Mouse (Mus musculus): ENCODE measurements at regions not wholly inside any gene's neighbourhood (a gene's known extent, or its start where the extent isn't known, plus 50 kb on each side); places are given as distances from the start of the nearest gene placed in this dataset.
A peak's percentile ranks its signal among the peaks of the same experiment; 100 is the strongest.

- no peak for DNase-seq (ENCODE audit: low read depth, low spot score)
Observed at GRCm38 (mm10) chr13:60061589-60061988, 115.6 kb downstream of the Gas1 start.

GRCm38 (mm10) chr13:60057761-60058274, 119.3 kb downstream of the Gas1 start:
- DNase-seq (ENCODE audit: low read depth, low spot score) = no peak

DNA sequence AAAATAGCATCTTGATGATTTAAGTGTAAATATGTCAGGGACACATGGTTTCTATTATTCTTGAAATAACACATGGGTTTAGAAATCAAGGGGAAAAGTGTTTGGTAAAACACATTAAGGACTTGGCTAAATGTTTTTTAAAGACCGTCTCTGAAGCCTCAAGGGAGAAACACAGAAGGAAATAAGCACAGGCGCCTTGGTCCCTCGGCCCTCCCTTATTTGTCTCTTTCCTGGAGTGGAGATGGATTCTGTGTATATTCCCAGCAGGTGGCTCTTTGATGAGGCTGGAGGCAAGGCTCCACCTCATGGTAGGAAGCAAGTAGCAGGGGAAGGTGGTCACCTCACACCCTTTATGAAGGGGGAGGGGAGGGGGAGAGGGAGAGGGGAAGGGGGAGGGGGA, 122.6 kb downstream of the Gas1 start:
- no peak for DNase-seq (ENCODE audit: low read depth, low spot score)

GRCm38 (mm10) chr13:60054081-60054480, 123.1 kb downstream of the Gas1 start:
- DNase-seq (ENCODE audit: low read depth, low spot score) = no peak

DNA sequence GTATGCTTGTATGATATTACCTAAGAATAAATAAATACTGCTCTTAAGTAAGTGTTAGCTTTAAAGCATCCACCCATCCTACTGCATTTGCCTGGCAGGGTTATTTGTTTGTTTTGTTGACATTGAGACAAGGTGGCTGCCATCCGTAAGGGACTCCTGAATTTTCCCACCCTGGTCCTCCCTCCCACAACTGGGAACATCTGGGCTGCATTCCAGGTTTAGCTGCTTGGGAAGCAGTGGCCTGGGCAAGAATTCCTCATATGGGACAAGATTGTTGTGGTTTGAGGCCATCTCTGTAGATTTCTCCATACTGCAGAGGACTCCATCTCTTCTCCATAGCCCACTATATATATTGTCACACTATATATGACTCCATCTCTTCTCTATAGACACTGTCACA, 125.3 kb downstream of the Gas1 start:
- DNase-seq (ENCODE audit: low read depth, low spot score) = no peak

GRCm38 (mm10) chr13:60050799-60051580, 126.2 kb downstream of the Gas1 start:
- peak; percentile 20 for DNase-seq (ENCODE audit: low read depth, low spot score)

GRCm38 (mm10) chr13:60049703-60050102, 127.5 kb downstream of the Gas1 start:
- DNase-seq (ENCODE audit: low read depth, low spot score) = no peak

DNA sequence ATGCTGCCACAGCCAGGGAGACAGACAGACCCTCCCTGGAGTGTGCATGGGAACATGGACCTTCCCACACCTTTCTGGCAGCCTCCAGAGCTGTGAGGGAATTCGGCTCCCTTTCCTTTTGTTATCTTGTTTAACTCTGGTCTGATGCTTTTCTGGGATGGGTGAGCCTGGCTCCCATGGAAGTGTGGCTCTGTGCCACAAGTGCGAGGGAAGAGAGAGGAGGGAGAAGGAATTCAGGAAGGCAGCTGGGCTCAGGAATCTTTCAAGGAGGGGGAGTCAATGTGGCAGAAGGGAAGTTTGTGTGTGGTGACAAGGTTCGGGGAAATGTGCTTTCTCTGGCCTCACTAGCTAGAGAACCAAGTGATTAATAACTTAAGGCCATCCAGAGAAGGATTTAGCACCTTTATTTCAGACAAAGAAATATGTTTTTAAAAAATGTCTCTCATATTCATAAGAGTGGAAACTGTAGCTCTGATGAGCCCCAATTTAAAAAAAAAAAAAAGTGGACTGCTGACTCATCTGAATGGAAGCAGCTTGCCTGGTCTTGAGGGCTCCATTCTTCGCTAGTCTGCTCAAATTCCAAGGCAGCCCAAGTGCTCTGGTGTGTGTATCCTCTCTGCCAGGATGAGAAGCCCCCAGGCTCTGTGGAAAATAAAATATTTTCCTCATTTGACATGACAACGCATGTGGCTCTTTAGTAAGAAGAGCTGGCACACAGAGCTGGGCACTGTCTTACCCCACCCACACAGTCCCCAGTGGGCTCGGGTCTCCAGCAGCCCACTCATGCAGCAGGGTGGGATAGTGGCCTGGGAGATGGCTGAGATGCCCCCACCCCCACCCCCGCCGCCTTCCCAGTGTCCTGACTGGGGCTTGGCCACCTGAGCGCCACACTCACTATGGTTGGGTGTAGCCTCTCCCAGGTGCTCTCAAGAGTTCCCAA, 129.1 kb downstream of the Gas1 start:
- no peak for DNase-seq (ENCODE audit: low read depth, low spot score)

DNA sequence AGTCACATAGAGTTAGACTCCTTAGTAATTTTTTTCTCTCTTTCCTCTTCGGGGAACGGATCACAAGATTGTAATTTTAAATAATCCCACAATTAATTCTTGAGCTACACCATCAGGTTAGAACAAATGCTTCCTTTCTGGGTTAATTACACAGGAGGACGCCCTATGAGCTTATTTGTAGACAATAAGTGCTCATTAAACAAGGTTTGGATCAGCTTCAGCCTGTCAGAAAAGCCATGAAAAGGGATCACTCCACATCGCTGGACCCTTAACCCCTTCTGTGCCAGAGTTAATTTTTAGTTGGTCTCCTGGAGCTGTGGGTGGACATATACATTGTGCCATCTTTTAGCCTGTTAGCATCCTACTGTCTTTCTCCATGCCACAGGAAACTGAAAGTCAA, 131.4 kb downstream of the Gas1 start:
- DNase-seq (ENCODE audit: low read depth, low spot score) = no peak

DNA sequence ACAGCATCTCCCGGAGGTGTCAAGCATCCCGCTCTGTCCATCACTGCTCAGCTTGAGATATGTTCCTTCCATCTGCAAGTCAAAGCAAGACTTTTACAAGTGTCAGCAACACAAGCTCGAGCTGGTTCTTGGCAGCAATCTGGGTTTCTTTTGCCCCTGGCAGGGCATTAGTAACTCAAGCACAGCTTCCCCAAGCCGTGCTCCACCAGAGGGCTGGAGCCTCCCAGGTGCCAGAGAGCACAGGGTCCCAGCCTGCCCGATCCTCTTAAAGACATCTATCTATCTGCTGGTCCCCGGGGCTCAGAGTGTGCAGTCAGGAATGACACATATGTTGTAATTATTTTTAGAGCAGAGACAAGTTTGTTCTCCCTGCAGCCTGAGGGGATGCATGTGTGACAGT, 132.3 kb downstream of the Gas1 start:
- DNase-seq (ENCODE audit: low read depth, low spot score) = no peak

- no peak for DNase-seq (ENCODE audit: low read depth, low spot score)
Observed at GRCm38 (mm10) chr13:60042443-60042842, 134.7 kb downstream of the Gas1 start.

GRCm38 (mm10) chr13:60035536-60036130, 141.5 kb downstream of the Gas1 start:
- DNase-seq (ENCODE audit: low read depth, low spot score) = no peak

DNA sequence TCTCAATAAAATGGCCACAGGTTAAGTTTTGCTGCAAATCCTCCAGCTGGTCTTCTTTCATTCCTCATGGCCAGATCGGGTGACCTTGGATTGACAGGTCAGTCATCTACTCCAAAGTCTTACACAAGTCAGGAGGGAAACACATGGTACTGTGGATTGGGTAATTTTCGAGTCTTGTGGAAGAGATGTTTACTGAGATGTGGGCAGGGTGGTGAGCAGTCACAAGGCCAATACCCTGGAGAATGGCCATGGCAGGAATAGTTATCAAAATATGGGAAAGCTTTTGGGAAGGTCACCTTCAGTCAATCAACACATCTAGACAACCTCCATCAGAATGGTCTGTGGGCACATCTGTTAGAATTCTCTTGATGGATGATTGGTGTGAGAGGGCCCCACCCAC, 144.0 kb downstream of the Gas1 start:
- no peak for DNase-seq (ENCODE audit: low read depth, low spot score)

GRCm38 (mm10) chr13:60032586-60032985, 144.6 kb downstream of the Gas1 start:
- DNase-seq (ENCODE audit: low read depth, low spot score) = no peak

DNA sequence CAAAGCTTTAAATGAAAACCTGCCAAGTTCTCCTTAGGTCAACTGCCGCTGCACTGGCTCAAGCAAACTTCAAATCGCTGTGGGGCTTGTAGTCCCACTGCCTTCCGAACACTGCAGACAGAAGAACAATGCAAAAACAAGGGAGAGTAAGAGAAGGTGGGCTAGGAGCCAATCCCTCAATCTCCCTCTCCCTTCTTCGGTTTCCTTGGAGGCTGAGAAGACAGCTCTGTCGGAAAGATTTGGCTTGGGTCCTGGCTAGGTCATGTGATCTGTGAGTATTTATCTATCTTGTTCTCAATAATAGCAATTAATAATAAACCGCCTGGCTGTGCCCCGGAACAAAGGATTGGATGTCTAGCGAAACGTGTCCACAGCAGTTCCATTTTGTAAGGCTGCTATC, 147.6 kb downstream of the Gas1 start:
- DNase-seq (ENCODE audit: low read depth, low spot score) = peak; percentile 40

GRCm38 (mm10) chr13:60020175-60020487, 157.0 kb downstream of the Gas1 start:
- no peak for DNase-seq (ENCODE audit: low read depth, low spot score)

- no peak for DNase-seq (ENCODE audit: low read depth, low spot score)
Observed at GRCm38 (mm10) chr13:60019291-60020174, 157.6 kb downstream of the Gas1 start.

- no peak for DNase-seq (ENCODE audit: low read depth, low spot score)
Observed at GRCm38 (mm10) chr13:60015854-60016366, 161.3 kb downstream of the Gas1 start.

DNA sequence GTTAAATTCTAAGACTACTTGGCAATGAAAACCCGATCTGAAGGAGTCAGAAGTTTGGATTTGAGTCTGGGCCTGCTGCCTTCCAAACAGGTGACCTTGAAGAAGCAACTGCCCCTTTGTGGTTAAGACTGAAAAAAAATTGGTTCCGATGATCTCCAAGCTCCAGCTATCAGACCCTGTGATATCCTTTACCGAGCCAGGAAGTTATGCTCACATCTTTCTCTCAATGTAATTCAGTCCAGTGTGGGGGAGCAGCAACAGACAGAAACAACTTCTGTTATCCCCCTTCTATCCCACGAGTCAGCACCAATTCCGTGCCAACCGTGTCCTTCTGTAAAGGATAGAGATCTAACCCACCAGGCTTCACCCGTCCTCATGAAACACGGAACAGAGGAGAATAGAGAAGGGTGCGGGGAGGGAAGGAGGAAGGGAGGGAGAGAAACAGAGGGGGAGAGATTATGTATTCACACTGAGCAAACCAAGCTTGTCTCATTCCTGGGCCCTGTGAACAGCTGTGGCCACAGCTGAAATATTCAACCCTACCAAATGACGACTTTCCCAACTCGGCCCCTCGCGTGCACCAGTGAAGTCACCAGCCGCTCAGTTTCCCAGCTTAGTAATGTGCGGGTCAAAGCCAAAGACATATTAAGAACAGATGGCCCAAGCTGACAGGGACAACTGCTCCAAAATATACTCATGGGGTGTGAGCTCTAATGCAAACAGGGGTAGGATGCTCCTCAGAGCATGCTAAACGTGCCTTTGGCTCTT, 164.9 kb downstream of the Gas1 start:
- DNase-seq (ENCODE audit: low read depth, low spot score) = no peak

DNA sequence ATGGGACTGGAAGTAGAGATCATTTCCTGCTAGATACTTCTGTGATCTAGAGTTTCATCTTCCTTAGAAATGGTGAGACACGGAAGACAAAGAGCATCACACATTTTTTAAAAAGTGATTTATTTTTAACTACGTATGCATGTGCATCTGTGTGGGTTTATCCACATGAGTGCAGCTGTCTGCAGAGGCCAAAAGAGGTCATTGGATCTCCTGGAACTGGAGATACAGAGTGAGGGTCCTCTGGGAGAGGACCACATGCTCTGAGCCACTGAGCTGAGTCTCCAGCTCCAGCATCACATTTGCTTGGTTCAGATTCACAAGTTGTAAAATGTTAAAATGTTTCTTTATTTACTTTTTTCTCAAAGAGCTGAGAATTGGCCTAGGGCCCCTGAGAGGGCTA, 166.1 kb downstream of the Gas1 start:
- DNase-seq (ENCODE audit: low read depth, low spot score) = no peak

All from brain, embryonic 18.5 days (tissue).